Mouse (Mus musculus) cerebellum, adult 2 months (tissue): ENCODE results near the gene Timm8a2.

Experiments used
- CTCF ChIP-seq: fragments of 200-500 bp; IDR thresholded peaks from 2 replicates; pipeline ENCODE4 v1.5.1; 2011; ENCODE audit warnings: low read depth, mild to moderate bottlenecking, control low read depth, low read length, moderate library complexity, borderline replicate concordance; ENCODE audit not compliant: insufficient read depth
- POLR2A ChIP-seq: fragments of 200-500 bp; IDR thresholded peaks from 2 replicates; pipeline ENCODE4 v1.6.1; 2011; ENCODE audit warnings: low read length, control low read depth, borderline replicate concordance; ENCODE audit not compliant: insufficient read depth

- no peak for TF ChIP-seq CTCF
- no peak for TF ChIP-seq POLR2A
Observed at GRCm38 (mm10) chr14:122011768-122012167, 22.7 kb upstream of the Timm8a2 start.
